Mouse (Mus musculus) adrenal gland, adult 10 weeks (tissue): ENCODE measurements around the gene Gm10406. TPM values are rescaled to one million over a fixed set of nuclear protein-coding genes. Genes with fewer than 3 reads are reported as not detected.

Experiments used
- polyA plus RNA-seq: library from polyadenylated mRNA; stranded (reverse); fragments of 350-450 nt; fragmentation: Illumina TruSeq; extraction: RNeasy Lipid Tissue Mini Kit (QIAGEN cat#74804); gene quantifications from one replicate; pipeline ENCODE4 v1.2.3, GENCODE M21; 2014; ENCODE audit warnings: low read depth, low replicate concordance

The Gm10406 gene
- not detected for polyA plus RNA-seq

DNA sequence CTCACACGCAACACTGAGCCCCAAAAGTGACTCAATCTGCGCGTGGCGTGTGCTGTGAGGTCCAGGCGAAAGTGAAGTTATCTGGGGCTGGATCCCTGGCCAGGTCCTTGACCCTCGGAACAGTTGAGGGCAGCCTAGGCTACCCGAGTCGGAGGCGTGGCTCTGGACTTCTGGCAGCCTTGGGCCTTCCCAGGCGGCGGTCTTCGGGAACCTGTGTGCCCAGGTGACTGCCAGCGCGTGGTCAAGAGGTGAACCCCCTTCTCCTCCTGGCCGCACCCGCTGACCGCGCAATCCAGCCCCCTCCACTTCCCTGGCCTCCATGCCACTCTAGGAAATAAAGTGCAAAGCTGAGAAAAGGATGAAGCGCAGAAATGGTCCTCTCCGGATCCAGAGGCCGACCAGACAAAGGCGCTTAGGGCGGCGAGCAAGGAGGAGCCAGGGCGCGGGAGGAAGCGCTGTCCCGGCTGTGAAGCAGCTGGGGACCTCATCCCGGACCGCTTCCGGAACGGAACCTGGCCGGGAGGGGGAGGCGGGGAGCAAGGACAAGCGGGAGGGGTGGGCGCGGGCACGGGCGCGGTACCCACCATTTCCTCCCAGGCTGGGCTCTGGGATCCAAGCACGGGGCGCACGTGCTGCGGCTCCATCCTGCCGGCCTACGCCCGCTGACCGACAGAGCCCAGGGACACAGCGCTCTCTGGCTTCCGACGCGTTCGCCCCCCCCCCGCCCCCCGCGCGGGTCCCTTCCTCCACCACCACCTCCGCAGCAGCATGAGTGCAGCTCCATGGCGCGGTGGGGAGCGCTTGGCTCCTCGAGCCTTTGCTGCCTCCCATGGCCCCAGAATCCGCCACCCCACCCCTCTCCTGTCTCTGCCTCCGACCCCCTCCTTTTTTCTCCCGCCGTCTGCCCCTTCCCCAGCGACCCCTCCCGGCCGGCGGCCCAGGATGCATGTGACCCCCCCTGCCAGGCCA, at the start of gene Gm10406:
Gene Gm10406 (minus strand): TSS at position 669 of the 969 bp plus-strand sequence.

DNA sequence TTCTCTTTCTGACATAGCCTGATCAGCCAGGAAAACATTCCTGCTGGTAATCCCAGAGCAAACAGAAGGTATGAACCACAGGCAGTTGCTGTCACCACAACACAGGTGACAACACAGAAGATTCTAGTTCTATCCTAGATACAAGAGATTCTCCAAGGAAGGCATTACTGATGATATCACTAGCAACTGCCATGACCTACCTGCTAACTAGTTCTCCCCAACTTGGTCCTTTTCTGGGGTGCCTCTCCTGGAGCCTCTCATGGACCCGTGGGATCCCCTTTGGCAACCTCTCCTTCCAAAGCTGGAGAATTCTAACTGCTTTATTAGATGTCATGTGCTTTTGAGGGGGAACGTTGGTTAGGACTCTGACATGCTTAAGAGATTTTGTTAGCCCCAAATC, 17.6 kb upstream of the Gm10406 start, which contains the start of gene Gm3685:
Gene Gm3685 (minus strand): TSS at position 101 of the 400 bp plus-strand sequence.

DNA sequence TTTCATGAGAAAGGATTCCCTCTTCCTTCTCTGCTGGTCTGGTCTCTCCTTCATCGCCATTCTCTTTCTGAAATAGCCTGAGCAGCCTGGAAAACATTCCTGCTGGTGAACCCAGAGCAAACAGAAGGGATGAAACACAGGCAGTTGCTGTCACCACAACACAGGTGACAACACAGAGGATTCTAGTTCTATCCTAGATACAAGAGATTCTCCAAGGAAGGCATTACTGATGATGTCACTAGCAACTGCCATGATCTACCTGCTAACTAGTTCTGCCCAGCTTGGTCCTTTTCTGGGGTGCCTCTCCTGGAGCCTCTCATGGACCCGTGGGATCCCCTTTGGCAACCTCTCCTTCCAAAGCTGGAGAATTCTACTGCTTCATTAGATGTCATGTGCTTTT, 53.5 kb downstream of the Gm10406 start, which contains the start of gene Gm6356:
Gene Gm6356 (minus strand): TSS at position 101 of the 400 bp plus-strand sequence.

Other genes with a start within 250 kb of the Gm10406 start
- gene Gm3642, start 187.1 kb downstream of the Gm10406 start, polyA plus RNA-seq, result not detected
- not detected for gene Gm3667, start 137.5 kb downstream of the Gm10406 start, polyA plus RNA-seq
- gene Gm6356, start 53.6 kb downstream of the Gm10406 start, polyA plus RNA-seq, result not detected
- gene Gm3685, start 17.5 kb upstream of the Gm10406 start, polyA plus RNA-seq, result not detected
- 0.87 TPM for gene Gm3696, start 73.2 kb upstream of the Gm10406 start, polyA plus RNA-seq
- not detected for gene Gm6676, start 98.0 kb upstream of the Gm10406 start, polyA plus RNA-seq
- 2.0 TPM for gene Gm3512, start 147.1 kb upstream of the Gm10406 start, polyA plus RNA-seq
- gene Gm16434, start 167.1 kb upstream of the Gm10406 start, polyA plus RNA-seq, result not detected
- not detected for gene Gm3727, start 237.3 kb upstream of the Gm10406 start, polyA plus RNA-seq